Mouse (Mus musculus): ENCODE data around the gene Tas2r144. TPM values are rescaled to one million over a fixed set of nuclear protein-coding genes. Genes with fewer than 3 reads are reported as not detected.

The Tas2r144 gene
- polyA plus RNA-seq (2014; fragmentation: Illumina TruSeq; extraction: RNeasy Lipid Tissue Mini Kit (QIAGEN cat#74804); ENCODE audit: low read depth, low replicate concordance), result not detected

GRCm38 (mm10) chr6:42215028-42215427 lies at the start of gene Tas2r144:
Gene Tas2r144 (plus strand): TSS chr6:42215328.

GRCm38 (mm10) chr6:42245711-42246353 lies 30.7 kb downstream of the Tas2r144 start, which contains the start of gene Gstk1:
Gene Gstk1 (plus strand): TSS chr6:42245935.

GRCm38 (mm10) chr6:42261524-42262170 lies 46.5 kb downstream of the Tas2r144 start, which contains the start of gene Tmem139:
Gene Tmem139 (plus strand): TSS chr6:42261970.

GRCm38 (mm10) chr6:42264626-42265312 lies 49.6 kb downstream of the Tas2r144 start, which contains the start of gene Casp2:
Gene Casp2 (plus strand): TSS chr6:42264985.

Other genes starting within 250 kb of the Tas2r144 start
- gene Sval3, start 247.2 kb upstream of the Tas2r144 start, polyA plus RNA-seq (2014; fragmentation: Illumina TruSeq; extraction: RNeasy Lipid Tissue Mini Kit (QIAGEN cat#74804); ENCODE audit: low read depth, low replicate concordance), result not detected
- gene Sva, start 176.9 kb upstream of the Tas2r144 start, polyA plus RNA-seq (2014; fragmentation: Illumina TruSeq; extraction: RNeasy Lipid Tissue Mini Kit (QIAGEN cat#74804); ENCODE audit: low read depth, low replicate concordance), result not detected
- gene Tas2r139, start 74.4 kb upstream of the Tas2r144 start, polyA plus RNA-seq (2014; fragmentation: Illumina TruSeq; extraction: RNeasy Lipid Tissue Mini Kit (QIAGEN cat#74804); ENCODE audit: low read depth, low replicate concordance), result not detected
- 200 TPM for gene Gstk1, start 30.6 kb downstream of the Tas2r144 start, polyA plus RNA-seq (2014; fragmentation: Illumina TruSeq; extraction: RNeasy Lipid Tissue Mini Kit (QIAGEN cat#74804); ENCODE audit: low read depth, low replicate concordance)
- gene Tmem139, start 46.6 kb downstream of the Tas2r144 start, polyA plus RNA-seq (2014; fragmentation: Illumina TruSeq; extraction: RNeasy Lipid Tissue Mini Kit (QIAGEN cat#74804); ENCODE audit: low read depth, low replicate concordance), result 0.58 TPM
- gene Casp2, start 49.7 kb downstream of the Tas2r144 start, polyA plus RNA-seq (2014; fragmentation: Illumina TruSeq; extraction: RNeasy Lipid Tissue Mini Kit (QIAGEN cat#74804); ENCODE audit: low read depth, low replicate concordance), result 5.0 TPM
- not detected for gene Clcn1, start 71.4 kb downstream of the Tas2r144 start, polyA plus RNA-seq (2014; fragmentation: Illumina TruSeq; extraction: RNeasy Lipid Tissue Mini Kit (QIAGEN cat#74804); ENCODE audit: low read depth, low replicate concordance)
- not detected for gene Fam131b, start 109.3 kb downstream of the Tas2r144 start, polyA plus RNA-seq (2014; fragmentation: Illumina TruSeq; extraction: RNeasy Lipid Tissue Mini Kit (QIAGEN cat#74804); ENCODE audit: low read depth, low replicate concordance)
- 3.2 TPM for gene Zyx, start 134.3 kb downstream of the Tas2r144 start, polyA plus RNA-seq (2014; fragmentation: Illumina TruSeq; extraction: RNeasy Lipid Tissue Mini Kit (QIAGEN cat#74804); ENCODE audit: low read depth, low replicate concordance)
- 4.6 TPM for gene Epha1, start 157.9 kb downstream of the Tas2r144 start, polyA plus RNA-seq (2014; fragmentation: Illumina TruSeq; extraction: RNeasy Lipid Tissue Mini Kit (QIAGEN cat#74804); ENCODE audit: low read depth, low replicate concordance)
- not detected for gene Tas2r143, start 184.9 kb downstream of the Tas2r144 start, polyA plus RNA-seq (2014; fragmentation: Illumina TruSeq; extraction: RNeasy Lipid Tissue Mini Kit (QIAGEN cat#74804); ENCODE audit: low read depth, low replicate concordance)
- not detected for gene Tas2r135, start 190.1 kb downstream of the Tas2r144 start, polyA plus RNA-seq (2014; fragmentation: Illumina TruSeq; extraction: RNeasy Lipid Tissue Mini Kit (QIAGEN cat#74804); ENCODE audit: low read depth, low replicate concordance)
- not detected for gene Tas2r126, start 219.2 kb downstream of the Tas2r144 start, polyA plus RNA-seq (2014; fragmentation: Illumina TruSeq; extraction: RNeasy Lipid Tissue Mini Kit (QIAGEN cat#74804); ENCODE audit: low read depth, low replicate concordance)
- not detected for gene Olfr458, start 249.9 kb downstream of the Tas2r144 start, polyA plus RNA-seq (2014; fragmentation: Illumina TruSeq; extraction: RNeasy Lipid Tissue Mini Kit (QIAGEN cat#74804); ENCODE audit: low read depth, low replicate concordance)

All from liver, adult 10 weeks (tissue).